Mouse (Mus musculus): ENCODE results near the gene Plin1.

DNA sequence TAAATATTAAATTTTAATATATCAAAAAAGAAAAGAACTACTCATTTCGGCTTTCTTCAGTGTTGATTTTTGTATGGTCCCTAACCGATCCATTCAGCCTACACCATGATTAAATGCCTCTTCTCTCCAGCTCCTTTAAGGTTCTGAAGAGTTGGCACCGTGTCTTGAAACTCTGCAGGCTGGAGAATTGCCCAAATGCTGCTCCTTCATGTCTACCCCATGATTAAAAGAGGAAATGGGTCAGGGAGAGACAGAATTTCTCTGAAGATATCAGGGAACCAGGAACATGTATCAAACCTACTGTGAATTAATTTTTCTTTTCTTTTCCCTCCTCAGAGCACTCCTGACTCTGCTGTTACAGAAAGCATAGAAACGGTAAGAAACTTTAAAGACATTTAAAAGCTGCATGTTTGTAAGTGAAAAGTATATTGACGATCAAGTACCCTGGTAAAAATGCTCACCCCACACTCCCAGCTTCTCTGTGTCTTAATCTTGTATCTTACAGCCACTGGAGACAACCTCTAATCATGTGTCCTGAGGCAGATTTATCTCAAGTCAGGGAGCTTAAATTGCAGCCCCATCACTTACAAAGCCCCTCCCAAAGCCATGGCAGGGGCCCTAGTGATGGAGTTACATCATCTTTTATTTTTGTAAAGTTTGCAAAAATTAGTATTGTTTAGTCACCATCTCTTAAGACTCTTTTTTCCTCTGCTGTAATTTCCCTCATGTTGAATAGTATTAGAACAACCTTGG is 28.6 kb upstream of the Plin1 start:
- TF ChIP-seq EP300 (IDR thresholded peaks at IDR 0.05; ENCODE audit: low read depth) (no peak), CTCF (IDR thresholded peaks at IDR 0.05; ENCODE audit: low read depth) (no peak)
